Mouse (Mus musculus) spleen, postnatal 10 days (tissue): Measurements from ENCODE around the gene Pde10a.
A peak's percentile ranks its signal among the peaks of the same experiment; 100 is the strongest.

ENCODE experiments used
- DNase-seq, 2 experiments: peaks; one replicate each; pipeline ENCODE4 v3.0.0; 2021 to 2022; ENCODE audit warnings: low spot score in 2 of 2

The Pde10a gene

DNA sequence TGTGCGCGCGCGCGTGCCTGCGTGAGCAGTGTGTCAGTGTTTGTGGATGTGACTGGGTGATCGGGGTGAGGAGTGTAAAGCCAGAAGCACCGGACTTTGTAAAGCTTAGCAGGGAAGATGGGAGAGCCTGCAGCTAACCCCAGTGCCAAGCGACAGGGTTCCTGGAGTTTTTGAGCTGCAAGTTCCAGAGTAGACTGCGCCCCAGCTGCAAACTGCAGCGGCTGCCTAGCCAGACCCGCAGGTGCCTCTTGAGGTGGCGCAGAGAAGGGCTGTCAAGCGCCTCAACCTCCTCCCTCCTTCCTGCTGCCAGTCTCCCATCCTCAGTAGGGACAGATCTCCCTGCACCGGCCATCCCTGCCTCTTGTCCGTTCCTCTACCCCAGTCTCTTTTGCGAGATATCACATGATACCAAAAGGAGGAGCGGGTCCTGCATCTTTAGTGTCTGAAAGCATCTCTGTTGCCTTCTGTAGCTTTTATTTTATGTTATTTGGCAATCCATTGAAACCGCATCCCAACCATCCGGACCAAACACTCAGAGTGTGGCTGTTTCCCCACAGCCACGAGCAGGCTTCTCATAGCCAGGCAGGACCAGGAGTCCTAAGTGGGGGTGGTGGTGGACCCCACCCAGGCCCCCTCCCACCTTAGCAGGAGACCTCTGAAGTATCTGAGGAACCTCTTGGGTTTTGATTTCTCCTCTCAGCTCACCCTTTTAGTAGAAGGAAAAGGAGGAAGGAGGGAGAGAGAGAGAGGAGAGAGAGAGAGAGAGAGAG, 984 bp downstream of the Pde10a start:
- no peak for DNase-seq

DNA sequence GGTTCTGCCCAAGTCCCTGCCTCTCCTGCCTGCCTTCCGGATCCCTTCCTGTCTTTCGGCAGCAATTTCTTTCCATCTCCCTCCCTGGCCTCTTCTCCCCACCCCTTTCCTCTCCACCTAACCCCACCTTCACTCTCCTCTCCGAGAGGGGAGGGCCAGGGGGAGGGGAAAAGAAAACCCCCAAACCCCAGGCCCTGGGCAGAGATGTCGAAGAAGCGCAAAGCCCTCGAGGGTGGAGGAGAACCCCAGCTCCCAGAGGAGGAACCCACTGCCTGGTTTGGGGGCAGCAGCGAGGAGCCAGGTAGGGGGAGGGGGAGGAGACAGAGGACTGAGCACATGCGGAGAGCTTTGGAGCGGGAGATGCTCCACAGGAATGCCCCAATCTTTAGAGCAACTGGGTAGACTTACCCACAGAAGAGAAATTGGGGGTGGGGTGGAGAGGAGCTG, 1.7 kb downstream of the Pde10a start:
- no peak for DNase-seq

DNA sequence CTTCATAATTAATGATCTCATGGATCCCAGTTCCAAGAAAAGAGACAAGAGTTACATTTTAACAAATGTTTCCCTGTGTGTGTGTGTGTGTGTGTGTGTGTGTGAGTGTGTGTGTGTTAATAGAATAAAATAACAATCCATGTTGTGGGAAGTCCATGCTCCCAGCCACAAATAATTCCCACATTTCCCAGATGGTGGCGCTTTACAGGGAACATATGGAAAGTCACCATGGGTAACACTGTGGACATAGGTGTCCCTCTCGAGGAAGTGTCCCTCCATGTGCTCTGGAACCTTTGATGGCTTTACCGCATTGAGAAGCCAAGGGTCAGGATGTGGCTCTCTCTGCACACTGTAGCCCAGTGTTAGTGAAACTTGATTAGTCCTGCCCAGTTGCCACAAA, 3.5 kb downstream of the Pde10a start:
- DNase-seq, result no peak

DNA sequence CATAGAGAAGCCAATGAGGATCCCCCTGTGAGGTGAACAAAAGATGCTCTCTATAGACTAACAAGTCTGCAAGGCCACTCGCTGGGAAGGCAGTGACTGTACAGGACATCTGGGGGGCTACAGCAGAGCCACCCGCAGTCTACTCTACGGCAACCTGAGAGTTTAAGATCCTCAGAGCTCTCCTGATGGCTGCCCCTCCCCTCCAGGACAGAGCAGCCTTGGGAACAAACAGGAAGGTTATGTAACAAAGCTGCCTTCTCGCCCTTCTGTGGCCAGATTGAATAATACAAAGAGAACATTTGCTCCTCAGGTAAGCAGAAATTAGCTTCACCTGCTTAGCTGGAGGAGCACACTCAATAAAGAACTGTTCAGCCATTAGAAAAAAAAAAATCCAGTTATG, 7.4 kb downstream of the Pde10a start:
- DNase-seq, result no peak

DNA sequence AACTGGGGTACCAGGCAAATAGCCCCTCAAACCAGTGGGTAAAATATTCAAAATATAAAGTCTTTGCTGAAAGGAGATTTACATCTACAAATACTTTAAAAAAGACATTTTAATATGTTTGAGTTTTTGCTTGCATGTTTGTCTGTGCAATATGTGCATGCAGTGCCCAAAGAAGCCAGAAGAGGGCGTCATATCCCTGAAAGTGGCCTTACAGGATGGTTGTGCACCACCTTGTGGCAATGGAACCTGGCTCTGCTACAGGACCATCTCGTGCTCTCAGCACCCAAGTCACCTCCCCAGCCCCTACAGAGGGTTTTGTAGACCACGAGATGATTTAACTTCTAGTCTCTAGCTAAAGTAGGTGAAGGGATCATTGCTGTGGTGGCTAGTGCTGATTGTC, 8.7 kb downstream of the Pde10a start:
- peak in 1 of 2 experiments; percentile 22 for DNase-seq

DNA sequence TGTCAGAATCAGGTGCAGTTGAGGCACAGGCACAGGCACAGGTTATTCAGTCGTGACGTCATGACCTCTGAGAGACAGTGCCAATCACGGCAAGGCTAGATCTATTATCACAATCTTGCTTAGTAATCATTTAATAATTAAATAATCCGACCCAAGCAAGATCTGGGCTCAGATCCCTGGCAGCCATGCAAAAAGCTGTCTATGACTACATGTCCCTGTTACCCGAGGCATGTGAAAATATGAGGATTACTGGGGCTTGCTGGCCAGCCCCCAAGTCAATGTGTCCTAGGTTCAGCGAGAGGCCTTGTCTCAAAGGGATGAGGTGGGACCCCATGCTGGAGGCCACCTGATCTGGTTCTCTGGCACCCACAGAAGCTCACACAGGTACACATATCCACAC, 11.3 kb downstream of the Pde10a start:
- no peak for DNase-seq

DNA sequence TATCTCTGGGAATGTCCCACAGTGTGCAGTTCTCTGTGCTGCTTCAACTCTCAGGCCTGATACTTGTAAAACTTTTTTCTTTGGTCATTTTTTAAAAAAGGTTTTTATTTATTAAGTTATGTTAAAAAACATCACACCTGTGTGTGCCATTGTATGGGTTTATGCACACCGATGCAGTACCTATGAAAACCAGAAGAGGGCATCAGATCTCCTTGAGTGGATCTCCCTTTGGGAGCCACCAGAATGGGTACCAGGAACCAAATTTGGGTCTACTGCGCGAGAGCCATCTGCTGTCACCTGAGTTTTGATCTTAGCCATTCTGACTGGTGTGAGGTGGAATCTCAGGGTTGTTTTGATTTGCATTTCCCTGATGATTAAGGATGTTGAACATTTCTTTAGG, 12.9 kb downstream of the Pde10a start:
- DNase-seq, result peak in 1 of 2 experiments; percentile 28

DNA sequence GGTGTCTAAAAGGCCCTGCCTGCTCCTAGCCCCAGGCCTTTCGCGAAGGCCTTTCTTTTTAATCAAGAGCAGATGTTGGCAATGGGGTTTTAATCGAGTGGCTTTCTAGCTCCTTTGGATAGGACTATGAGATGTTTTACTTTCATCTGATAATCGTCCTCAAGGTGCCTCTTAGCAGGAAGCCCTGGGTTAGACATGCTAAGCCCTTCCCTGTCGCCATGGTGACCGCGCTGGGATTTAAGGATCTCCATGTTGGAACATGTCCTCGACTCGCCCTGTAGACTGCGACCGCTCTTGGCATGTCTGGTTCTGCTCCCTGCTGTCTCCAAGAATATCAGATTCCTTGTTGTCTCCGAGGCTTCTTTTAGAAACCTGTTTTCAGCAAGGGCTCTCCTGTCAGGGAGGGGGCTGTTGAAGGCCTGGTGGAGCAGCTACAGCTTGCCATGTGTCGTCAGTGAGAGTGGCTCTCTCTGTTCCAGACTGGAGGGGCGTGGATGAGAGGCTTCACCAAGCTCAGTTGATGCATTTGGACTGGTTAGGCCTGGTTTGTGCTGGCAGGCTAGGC, 16.9 kb downstream of the Pde10a start:
- no peak for DNase-seq

DNA sequence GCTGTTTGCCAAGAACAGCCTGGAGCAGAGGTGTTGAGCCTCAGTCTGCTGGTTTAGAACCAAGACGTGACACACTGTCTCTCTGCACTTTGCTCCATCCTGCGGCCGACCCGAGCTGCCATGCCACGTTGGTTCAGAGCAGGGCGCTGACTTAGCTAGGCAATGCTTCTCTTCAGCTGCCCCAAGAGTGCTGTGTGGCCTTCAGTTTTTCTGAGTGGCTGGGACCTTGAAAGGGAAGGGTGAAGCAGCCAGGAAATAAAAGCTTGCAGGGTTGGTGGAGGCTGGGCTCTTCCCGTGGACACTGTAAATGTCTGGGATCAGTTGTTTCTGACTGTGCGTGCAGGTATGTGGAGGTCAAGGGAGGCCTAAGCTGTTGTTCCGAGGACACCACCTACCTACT, 21.2 kb downstream of the Pde10a start:
- no peak for DNase-seq

DNA sequence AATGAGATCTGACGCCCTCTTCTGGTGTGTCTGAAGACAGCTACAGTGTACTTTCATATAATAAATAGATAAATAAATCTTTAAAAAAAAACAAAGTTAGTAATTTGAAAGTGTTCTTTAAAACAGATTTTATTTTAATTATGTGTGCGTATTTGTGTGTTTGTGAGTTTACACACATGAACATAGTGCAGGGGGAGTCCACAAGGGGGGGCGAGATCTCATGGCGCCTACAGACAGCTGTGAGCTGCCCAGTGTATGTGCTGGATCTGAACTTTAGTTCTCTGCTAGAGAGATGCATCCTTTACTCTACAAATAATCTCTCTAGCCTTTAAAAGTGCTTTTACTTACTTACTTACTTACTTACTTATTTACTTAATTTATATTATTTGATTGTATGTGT, 23.6 kb downstream of the Pde10a start:
- no peak for DNase-seq

DNA sequence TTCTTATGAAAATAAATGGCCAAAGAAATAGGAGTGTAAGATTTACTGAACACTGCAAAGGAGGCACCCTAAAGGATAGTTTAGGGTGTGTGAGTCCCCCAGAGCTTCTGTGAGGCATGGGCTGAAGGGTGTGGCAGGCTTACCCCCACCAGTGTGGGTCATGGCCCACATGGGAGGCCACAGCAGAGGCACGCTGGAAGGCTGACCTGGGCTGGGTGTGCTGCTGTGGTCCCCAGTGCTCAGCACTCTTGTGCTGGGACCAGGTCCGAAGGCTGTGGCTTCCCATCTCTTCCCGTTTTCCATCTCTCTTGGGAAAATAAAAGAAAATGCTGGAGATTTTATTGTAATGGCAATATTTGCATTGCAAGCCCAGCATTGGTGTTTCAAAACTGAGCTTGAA, 26.5 kb downstream of the Pde10a start:
- DNase-seq, result no peak

DNA sequence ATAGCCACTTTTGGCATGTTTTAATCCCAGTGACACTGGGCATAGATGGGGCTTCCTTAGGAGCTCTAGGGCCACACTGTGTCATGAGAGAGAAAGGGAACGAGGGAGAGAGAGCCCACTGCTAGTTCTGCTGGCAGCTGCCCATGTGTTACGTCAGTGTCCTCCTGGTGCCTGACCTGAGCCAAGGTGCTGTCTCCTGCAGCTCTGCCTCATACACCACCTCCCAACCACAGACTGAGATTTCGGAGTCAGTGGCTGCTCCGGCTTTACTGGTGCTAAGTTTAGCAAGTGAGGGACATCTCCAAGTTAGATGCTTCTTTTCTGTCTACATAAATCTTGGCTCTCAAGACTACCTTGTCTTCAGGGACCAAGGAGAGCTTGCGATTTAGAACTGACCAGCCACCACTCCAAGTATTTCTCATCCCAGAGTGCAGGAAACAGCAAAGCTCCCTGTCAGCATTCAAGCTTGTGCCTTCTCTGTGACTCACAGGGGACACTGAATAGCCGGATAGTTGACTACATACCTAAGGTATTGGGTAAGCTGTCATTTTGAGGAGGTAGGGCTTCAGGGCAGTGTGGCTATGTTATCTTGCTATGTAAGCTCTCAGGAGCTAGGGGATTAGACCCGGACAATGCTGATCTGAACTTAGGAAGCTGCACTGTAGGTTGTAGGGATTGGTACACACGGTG, 27.3 kb downstream of the Pde10a start:
- no peak for DNase-seq

DNA sequence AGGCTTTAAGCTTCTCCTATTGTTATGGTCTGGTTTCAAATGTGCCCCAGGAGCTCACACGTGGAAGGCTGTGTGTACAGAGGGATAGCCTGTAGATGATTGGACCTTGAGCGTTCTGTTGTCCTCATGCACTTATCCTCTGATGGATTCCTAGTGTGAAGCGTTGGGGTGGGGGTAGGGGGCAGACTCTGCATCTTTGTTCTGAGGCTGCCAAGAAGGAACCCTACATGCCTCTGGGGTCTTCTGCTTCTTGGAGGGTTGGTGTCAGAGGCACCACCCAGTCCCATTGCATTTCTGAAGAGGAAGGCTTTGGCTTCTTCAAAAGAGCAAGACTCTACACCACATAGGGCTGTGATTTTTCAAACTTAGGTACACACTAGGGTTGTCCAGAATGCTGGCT, 28.4 kb downstream of the Pde10a start:
- DNase-seq, result no peak

DNA sequence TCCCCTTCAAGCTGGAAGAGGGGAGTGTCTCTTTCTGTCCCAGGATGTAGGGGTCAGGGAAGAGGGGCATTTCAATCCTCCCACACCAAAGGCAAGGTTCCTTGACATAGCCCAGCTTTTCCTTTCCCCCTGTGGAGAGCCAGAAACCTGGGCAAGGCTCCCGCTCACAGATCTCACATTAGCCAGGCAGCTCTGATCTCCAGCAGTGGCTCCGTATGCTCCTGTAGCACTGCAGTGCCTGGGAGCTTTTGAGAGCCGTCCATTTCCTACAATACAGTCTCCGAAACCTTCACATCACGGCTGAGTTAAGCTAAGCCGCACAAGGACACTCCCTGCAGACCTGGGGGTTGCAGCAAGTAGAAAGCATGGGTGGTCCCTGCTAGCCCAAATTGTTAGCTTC, 29.0 kb downstream of the Pde10a start:
- no peak for DNase-seq

DNA sequence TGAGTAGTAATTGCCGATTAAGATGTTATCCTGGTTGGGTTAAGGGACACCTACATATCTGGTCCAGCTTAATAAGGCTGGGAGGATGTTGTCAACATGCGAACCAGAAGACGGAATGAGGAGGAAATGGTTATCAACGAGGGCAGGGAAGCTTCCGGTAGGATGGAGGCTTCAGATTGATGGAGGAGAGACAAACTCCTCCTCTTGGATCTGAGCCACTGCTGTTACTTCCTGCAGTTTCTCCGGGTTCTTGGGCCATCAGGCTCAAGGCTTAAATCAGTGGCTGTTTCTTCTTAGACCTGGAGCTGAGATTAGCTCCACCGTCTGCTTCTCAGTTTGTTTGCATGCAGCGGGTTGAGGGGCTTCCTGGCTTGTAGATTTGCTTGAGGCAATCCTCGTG, 30.6 kb downstream of the Pde10a start:
- DNase-seq, result no peak

DNA sequence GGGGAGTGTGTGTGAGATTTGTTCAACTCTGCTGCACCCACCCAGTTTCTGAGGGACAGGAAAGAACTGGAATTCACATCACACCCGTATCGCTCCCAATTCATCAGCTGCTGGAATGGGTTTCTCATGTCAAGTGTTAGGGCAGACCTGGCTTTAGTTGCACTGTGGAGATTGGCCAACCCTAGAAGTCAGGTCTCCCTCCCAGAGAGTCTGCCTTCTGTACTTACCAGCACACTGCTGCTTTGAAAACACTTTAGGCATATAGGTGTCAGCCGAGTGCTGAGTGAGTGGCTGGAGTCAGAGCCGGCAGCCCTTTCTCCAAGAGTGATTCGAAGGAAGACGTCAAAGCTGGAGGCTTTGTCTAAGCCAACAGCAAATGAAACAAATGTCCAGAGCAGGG, 31.1 kb downstream of the Pde10a start:
- DNase-seq, result no peak

DNA sequence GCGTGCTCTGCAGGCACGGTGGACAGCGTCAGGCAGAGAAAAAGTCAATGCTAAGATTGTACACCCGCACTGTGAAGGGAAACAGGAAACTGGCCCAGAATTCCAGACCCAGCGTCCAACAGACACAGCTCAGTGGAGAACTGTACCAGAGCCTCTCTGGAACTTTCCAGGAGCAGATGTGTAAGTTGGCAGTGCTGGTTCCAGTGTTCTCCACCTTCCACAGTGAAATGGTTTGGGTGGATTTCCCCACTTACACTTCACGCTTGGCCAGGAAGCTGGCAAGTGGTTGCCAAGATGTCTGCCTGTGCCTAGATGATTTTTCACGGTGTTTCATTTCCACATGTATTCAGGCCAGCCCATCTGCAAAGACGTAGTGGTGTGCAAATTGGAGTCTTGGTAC, 32.8 kb downstream of the Pde10a start:
- DNase-seq, result no peak

DNA sequence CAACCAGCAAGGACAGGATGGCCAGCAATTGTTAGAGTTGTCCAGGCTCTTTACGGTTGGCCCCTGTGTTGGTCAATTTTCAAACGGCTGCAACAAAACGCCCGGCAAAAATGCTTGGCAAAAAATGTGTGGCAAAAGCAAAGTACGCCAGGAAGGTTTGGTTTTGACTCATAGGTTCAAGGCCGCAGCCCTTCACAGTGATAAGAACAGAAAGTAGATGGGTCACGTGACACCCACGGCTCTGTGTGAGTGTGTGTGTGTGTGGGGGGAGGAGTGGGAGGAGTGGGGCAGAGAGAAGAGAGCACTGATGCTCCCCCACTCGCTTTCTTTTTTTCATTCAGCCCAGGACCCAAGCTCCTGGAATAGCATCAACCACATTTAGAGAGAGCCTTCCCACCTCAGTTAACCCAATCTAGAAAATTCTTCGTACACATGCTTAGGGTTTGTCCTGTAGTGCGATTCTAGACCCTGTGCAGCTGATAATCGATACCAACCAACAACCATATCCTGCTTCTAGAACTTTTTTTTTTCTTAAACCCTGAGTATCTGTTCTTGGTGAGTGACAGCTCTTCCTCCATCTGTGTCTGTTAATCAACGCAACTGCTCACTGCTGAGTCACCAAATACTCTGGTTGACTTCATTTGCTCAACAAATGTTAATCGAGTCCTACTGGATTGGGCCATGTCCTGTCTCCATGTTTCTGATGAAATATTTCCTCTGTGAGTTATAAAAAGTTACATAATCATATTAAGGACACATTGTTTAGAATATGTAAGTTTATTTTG, 37.1 kb downstream of the Pde10a start:
- DNase-seq, result no peak

DNA sequence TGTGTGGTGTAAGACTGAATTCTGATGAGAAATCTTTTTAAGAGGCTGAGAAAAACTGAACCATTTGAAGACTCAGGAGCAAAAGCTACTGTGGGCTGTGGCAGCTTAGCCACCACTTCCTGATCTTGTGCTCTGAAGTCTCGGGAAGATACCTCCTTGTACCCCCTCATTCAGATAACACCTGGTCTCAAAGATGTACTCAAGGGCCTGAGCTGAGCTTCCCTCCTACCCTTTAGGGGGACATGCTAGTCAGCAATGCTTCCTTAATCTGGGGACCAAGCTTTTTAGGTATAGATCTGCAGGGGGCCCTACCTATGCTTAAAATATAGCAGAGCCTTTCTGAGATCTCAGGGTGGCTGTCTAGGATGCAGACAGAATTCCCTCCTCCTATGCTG, 37.7 kb downstream of the Pde10a start:
- no peak for DNase-seq

DNA sequence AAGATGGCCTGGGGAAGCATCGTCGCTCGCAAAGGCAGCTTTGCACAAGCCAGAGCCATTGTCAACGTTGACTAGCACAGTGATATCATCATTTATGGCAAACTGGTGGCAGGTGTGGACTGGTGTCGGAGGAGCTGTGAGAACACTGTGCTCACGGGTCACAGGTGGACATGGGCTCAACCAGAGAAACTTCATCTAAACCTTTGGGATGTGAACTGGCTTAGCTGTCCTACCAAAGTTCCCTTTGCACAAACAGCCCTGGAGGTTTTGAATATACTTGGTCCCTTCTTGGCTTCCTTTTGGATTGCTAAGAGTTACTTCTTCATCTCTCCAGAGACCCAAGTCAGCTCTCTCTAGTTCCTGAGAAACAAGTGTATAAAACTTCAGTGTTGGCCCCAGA, 41.7 kb downstream of the Pde10a start, which contains the start of gene Gm17087:
Gene Gm17087 (minus strand): TSS at position 101 of the 400 bp plus-strand sequence.
- no peak for DNase-seq

DNA sequence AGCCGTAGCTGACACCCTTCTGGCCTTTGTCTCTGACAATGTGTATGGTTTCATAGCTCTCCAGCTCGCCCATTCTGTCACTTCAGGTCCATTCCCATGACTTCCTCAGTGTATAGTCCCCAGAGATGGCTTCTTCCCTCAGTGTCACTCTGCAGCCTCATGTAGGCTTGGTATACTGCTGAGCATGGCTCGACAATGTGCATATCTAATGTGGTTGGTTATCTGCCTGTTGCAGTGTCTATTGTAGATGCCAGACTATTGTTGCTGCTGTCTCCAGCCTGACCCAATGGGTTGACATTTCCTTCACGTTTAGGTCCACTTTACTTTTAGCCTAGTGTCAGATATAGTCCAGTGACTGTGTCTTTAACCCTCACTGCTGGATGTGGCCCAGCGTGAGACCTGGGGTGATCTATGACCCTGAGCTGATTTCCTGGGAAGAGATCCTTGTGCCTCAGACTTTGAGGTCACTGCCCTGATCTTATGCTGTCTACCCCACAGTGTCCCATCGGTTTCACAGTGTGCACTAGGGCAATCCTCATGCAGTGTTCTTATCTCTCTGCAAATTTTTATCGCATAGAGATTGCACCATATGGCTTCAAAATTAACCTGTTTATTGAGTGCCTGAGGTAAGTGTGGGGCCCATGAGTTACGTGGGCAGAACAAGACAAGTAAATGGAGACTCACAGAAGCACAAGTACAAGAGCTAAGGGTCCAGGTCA, 48.5 kb downstream of the Pde10a start:
- DNase-seq, result no peak

DNA sequence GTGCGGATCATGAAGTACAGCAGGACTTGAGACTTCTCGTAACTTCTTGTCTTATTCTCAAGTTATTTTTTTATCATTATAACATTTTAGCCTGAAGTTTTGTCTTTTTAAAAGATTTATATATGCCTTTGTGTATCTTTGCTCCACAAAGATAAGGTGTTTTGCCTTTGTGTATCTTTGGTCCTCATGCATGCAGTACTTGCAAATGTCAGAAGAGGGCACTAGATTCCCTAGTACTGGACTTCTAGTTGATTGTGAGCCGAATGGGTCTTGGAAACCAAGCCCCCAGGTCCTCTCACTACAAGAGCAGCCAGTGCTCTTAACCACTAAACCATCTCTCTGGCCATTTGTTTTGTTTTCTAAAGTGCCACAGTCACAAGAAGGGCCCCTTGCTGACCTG, 55.2 kb downstream of the Pde10a start:
- no peak for DNase-seq
